In the genomic region with DNA sequence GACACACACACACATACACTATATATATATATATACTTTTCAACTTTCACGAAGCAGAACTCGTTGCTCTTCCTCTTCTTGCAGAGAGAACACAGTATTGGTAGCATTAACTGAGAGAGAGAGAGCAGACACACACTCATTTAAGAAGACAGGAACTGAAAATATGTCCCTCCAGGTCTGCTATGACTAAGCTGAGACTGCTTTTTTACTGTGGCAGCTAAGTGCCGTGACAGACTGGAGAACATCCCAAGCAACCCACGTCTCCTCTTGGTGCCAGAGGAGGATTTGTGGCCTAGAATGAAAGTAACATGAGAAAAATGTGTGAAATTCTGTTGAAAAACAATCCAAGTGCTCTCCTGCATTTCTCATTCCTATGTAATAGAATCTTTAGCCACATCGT, we compare ENCODE assay signal across 22 mouse cellular contexts.
DNase-seq lines count a peak whose midpoint lies in the region; ATAC-seq and TF ChIP-seq lines count a peak whose summit lies in the region.
"Had no signal": no experiment of that assay in that cellular context is flagged by ENCODE, and none has a peak within 500 bp of the region (broad histone marks: within the 10 kb centered on the region; RNA-seq: fewer than 3 reads in every experiment).

No protein-coding gene starts in this region.

- 76% methylated on average over 5 of the region's 5 CpGs for WGBS in thymus, adult 2 months
- 95% methylated on average over 5 of the region's 5 CpGs for WGBS in hindbrain, embryonic 11.5 days

- peak; percentile 100 for ATAC-seq in frontal cortex, adult (ENCODE audit: low TSS enrichment)
- ATAC-seq in hindbrain, embryonic 11.5 days (ENCODE audit: low FRiP score): no peak
- ATAC-seq: forebrain, postnatal 0 days; hindbrain, postnatal 0 days; lung, postnatal 0 days had no signal

- no peak overlapping the region for H3K4me2 ChIP-seq in hindbrain, embryonic 11.5 days (replicated peaks; ENCODE audit: low read depth, low read length)
- H3K4me2 ChIP-seq: embryonic facial prominence, embryonic 13.5 days; heart, embryonic 12.5 days; limb, embryonic 12.5 days; liver, embryonic 13.5 days had no signal

- no peak overlapping the region for H3K4me3 ChIP-seq in thymus, adult 2 months (ENCODE audit: control insufficient read depth, insufficient read depth, low read length)
- no peak overlapping the region for H3K4me3 ChIP-seq in hindbrain, embryonic 11.5 days (ENCODE audit: low read depth, low read length)
- H3K4me3 ChIP-seq: embryonic facial prominence, embryonic 13.5 days; heart, embryonic 12.5 days; limb, embryonic 12.5 days; liver, embryonic 13.5 days had no signal

- H3K4me1 ChIP-seq in thymus, adult 2 months (replicated peaks; ENCODE audit: control insufficient read depth, insufficient read depth, low read length): no peaks in the 10 kb centered on the region
- H3K4me1 ChIP-seq in hindbrain, embryonic 11.5 days (replicated peaks; ENCODE audit: control insufficient read depth, insufficient read depth, low read length): no peaks in the 10 kb centered on the region
- H3K4me1 ChIP-seq: embryonic facial prominence, embryonic 13.5 days; heart, embryonic 12.5 days; limb, embryonic 12.5 days; liver, embryonic 13.5 days had no signal

- no peaks in the 10 kb centered on the region for H3K27me3 ChIP-seq in thymus, adult 2 months (ENCODE audit: control insufficient read depth, insufficient read depth, low read length)
- no peaks in the 10 kb centered on the region for H3K27me3 ChIP-seq in hindbrain, embryonic 11.5 days (ENCODE audit: control insufficient read depth, insufficient read depth, low read length)
- H3K27me3 ChIP-seq: embryonic facial prominence, embryonic 13.5 days; heart, embryonic 12.5 days; limb, embryonic 12.5 days; liver, embryonic 13.5 days had no signal

- no peak overlapping the region for H3K9ac ChIP-seq in hindbrain, embryonic 11.5 days (ENCODE audit: low read depth, low read length)
- H3K9ac ChIP-seq: embryonic facial prominence, embryonic 13.5 days; forebrain, postnatal 0 days; heart, embryonic 12.5 days; limb, embryonic 12.5 days; liver, embryonic 13.5 days had no signal

- no peak for TF ChIP-seq CTCF in thymus, adult 2 months (IDR thresholded peaks at IDR 0.05; ENCODE audit: borderline replicate concordance, control insufficient read depth, extremely low read depth, insufficient read depth, low read length, poor library complexity)

- H3K9me3 ChIP-seq in hindbrain, embryonic 11.5 days (ENCODE audit: control insufficient read depth, low read length): no peaks in the 10 kb centered on the region
- H3K9me3 ChIP-seq: embryonic facial prominence, embryonic 13.5 days; heart, embryonic 12.5 days; limb, embryonic 12.5 days; liver, embryonic 13.5 days had no signal

- no peak overlapping the region for H3K27ac ChIP-seq in thymus, adult 2 months (ENCODE audit: control insufficient read depth, insufficient read depth, low read length)
- no peak overlapping the region for H3K27ac ChIP-seq in hindbrain, embryonic 11.5 days (ENCODE audit: low read depth, low read length)
- H3K27ac ChIP-seq: embryonic facial prominence, embryonic 13.5 days; hindbrain, postnatal 0 days; limb, embryonic 12.5 days; liver, embryonic 13.5 days had no signal

- DNase-seq in layer of hippocampus, adult 18-20 months (ENCODE audit: low spot score in 2 of 2): peak; percentile 7 to 55
- peak; percentile 13 to 68 for DNase-seq in left cerebral cortex, adult 9 months (ENCODE audit: low spot score in 2 of 2)
- DNase-seq in right cerebral cortex, postnatal 25 days: peak; percentile 60
- no peak for DNase-seq in thymus, adult 2 months
- no peak for DNase-seq in cerebellum, postnatal 14 days
- DNase-seq in hindbrain, embryonic 11.5 days (ENCODE audit: low spot score): no peak
- no peak for DNase-seq in thymus, adult 18-20 months
- DNase-seq: adrenal gland, postnatal 25 days; cerebellum, adult 8-10 months; forebrain, postnatal 0 days; heart, postnatal 4 days; kidney, adult 11 months; kidney, postnatal 10 days; liver, embryonic 13.5 days; midbrain, embryonic 14.5 days; retina, postnatal 1 day had no signal

- H3K36me3 ChIP-seq in thymus, adult 2 months (ENCODE audit: control insufficient read depth, insufficient read depth, low read length): no peaks in the 10 kb centered on the region
- H3K36me3 ChIP-seq in hindbrain, embryonic 11.5 days (ENCODE audit: control insufficient read depth, insufficient read depth, low read length): no peaks in the 10 kb centered on the region
- H3K36me3 ChIP-seq: embryonic facial prominence, embryonic 13.5 days; heart, embryonic 12.5 days; limb, embryonic 12.5 days; liver, embryonic 13.5 days had no signal

- TF ChIP-seq POLR2A in thymus, adult 2 months (IDR thresholded peaks at IDR 0.05; ENCODE audit: control insufficient read depth, extremely low read depth, insufficient read depth, low read length, poor library complexity): no peak

Comparison
In these comparisons a context has a peak if more than half of its experiments do, and no peak if none do; other contexts are left out.
1. DNase-seq: peak in layer of hippocampus, adult 18-20 months (2 of 2), left cerebral cortex, adult 9 months (2 of 2) and right cerebral cortex, postnatal 25 days (single experiment); none in thymus, adult 2 months (single experiment), cerebellum, postnatal 14 days (0 of 2), hindbrain, embryonic 11.5 days (single experiment) and thymus, adult 18-20 months (0 of 2).